Mouse (Mus musculus) frontal cortex, postnatal 36 days (tissue): Measurements from ENCODE around the gene Draxin.
A peak's percentile ranks its signal among the peaks of the same experiment; 100 is the strongest.
"Not testable (repeated sequence)": the region's sequence is repeated elsewhere in the genome, so short reads cannot be mapped to it uniquely, and the experiment has no call there.

ENCODE experiments used
- DNase-seq, 2 experiments: peaks; one replicate each; pipeline ENCODE4 v3.0.0; 2022; ENCODE audit warnings: low spot score in 2 of 2

Gene Draxin

DNA sequence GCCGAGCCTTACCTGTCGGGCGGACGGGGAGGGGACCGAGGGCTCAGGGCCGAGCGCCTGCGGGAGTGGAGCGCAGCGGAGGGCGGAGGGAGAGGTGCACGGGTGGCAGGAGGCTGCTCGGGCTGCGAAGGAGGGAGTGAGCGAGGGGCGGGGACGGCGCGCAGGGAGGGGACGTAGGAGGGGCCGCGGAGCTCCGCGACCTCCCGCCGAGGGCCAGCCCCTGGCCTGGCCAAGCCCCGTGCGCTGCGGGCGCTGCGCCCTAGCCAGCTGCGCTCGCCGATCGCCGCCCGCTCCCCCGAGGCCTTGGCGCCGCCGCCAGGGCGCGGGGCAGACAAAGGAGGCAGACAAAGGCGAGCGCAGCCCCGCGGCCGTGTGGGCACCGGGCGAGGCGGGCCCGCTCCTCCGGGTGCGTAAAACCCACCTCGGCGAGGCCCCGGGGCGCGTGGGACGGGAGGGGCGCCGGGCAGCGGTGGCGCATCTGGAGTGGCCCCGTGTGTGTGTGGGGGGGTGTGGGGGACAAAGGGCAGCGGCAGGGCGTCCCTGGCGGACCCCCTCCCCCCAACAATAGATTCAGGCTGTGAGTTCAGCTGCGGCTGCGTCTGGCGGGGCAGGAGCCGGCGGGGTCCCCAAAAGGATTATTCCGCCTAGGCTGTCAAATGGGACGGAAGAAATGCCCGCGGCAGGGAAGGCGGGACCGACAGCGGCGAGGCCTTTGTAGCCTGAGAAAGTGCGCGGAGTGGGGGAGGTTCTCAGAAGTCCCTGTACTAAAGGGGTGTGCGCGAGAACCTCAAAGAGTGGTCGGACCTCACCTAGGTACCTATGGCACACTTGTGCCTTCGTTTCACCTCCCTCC lies at the start of gene Draxin:
Draxin (minus strand) TSS at position 138 of the 853 bp plus-strand sequence.
- no peak for DNase-seq

DNA sequence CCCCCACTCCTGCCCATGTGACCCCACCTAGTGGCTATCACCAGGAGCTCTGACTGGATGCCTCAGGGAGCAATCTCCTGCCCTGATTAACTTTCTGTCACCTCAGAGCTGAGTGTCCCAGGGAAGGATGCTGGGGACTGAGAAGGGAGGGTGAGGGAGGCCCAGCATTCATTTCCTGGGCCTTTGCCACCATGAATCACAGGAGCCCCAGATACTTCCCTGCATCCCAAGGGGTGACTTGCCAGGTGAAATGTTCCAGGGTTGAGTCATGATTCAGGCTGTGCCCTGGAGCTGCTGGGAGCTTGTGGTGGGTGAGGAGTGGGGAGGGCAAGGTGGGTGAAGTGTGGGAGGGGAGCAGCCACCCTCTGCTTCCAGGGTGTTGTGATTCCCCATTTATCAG lies 47.2 kb upstream of the Draxin start:
- no peak for DNase-seq

GRCm38 (mm10) chr4:148176603-148177002 lies 46.1 kb upstream of the Draxin start:
- DNase-seq, result not testable (repeated sequence)

GRCm38 (mm10) chr4:148174495-148174862 lies 44.0 kb upstream of the Draxin start:
- DNase-seq, result no peak

DNA sequence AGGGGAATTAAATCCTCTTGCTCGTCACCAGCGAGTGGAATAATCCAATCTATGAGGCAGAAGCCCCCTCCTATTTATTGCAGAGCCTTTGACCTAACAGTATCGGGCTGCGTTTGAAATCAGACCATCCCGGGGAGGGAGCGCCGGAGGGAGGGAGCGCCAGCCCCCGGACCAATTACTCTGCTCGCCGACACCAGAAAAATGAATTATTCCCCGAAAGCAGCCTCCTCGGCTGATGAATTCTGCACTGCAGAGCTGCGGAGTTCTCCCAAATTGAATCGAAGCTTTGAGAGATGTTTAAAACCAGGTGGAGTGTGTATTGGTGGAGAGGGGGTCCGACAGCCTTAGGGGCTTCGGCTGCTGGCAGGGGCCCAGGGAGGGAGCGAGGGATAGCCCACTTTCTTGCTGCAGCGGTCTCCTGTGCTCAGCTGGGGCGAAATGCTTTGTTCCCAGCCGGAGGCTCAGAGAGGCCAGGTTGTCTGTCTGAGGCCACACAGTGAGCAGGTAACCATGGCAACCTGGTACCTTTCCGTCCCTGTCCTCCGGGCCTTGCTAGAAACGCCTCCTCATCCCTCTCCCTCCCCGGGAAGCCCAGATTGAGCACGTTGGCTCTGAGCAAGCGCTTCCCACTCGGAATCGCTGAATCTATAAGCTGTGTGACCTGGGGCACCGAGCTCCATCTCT lies 43.5 kb upstream of the Draxin start:
- peak; percentile 60 to 63 for DNase-seq

DNA sequence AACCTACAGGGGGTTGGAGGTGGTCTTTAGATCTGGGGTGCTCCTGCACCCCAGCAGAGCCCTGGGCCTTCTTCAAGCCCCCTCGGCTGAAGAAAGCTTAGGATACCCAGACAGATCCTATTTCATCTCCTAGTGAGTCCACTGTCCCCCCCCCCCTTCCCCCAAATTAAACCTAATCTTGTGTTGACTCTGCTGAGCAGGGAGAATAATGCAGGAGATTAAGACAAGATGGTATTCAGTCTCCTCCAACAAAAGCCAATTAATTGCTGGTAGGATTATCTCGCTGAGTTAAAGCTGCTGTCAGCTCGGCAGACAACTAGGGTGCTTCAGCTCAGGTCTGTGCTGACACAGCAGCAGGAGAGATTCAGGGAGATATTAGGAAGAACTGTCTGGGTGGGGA lies 40.8 kb upstream of the Draxin start:
- DNase-seq, result no peak

DNA sequence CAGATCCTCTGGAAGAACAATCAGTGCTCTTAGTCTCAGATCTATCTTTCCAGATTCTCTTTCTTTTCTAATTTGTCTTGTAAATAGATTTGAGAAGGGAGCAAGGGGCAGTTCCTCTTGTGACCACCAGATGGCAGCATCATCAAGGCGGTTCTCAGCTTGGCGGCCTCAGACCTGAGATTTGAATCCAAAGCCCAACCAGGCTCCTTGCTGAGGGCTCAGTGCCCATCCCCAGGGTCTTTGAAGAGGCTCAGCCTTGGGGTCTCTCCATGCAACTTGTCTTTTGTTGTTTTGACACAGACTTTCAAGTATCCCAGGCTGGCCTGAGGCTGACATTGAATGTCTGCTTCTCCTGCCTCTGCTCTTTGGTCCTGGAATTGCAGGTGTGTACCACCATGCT lies 40.3 kb upstream of the Draxin start:
- peak in 1 of 2 experiments; percentile 73 for DNase-seq

GRCm38 (mm10) chr4:148169586-148169985 lies 39.1 kb upstream of the Draxin start:
- DNase-seq, result no peak

GRCm38 (mm10) chr4:148168287-148168686 lies 37.8 kb upstream of the Draxin start:
- peak in 1 of 2 experiments; percentile 60 for DNase-seq

DNA sequence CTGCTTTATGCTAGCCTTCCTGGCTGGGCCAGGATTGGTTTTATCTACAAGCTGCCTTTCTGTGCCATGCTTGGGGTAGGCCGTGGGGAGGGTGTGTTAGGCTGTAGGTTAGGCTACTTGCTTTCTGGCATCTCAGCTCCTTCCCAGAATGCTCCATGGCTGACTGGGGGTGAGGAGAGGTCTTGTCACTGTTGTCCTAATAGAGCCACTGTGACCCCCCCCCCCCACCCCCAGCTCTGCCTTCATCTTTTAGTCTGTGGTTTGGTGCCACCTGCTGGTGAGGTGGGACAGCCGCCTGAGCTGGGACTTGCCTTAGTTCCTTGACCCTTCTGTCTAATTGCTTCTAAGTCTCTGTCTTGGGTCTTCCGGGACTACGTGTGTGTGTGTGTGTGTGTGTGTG lies 36.5 kb upstream of the Draxin start:
- DNase-seq, result peak in 1 of 2 experiments; percentile 60

DNA sequence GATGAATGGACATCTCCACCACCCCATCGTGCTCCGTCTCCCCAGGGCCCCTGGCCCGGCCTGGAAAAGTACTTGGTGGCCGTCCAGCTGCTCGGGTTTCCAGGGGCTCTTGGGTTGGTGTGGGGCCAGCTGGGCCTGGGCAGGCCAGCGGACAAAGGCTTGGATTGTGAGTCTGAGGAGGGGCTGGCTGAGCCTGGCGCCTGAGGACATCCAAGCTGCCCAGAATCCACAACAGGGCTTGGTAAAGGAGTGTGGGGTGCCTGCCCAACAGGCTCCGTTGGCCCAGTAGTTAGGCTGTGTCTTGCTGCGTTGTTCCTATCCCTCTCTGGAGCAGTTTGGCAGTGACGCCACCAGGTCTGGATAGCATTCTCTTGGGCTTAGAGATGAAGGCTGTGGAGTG lies 35.9 kb upstream of the Draxin start:
- DNase-seq, result peak; percentile 76 to 77

DNA sequence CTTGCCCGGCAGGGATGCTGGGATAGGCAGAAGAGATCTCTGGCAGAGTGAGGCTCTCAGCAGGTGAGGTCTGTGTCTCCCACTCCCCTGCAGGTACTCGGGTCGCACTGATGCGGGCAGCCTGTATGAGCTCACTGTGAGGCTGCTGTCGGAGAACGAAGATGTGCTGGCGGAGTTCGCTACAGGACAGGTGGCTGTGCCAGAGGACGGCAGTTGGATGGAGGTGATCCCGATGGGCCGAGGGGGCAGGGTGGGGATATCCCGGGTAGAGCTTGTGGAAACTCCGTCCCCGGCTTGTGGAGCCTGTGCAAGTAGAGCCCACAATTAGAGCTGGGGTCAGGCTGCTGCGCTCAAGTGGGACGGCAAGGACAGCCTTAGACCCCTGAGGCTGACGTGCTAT lies 35.1 kb upstream of the Draxin start:
- no peak for DNase-seq

- no peak for DNase-seq
Measured at GRCm38 (mm10) chr4:148164461-148164860, 34.0 kb upstream of the Draxin start.

DNA sequence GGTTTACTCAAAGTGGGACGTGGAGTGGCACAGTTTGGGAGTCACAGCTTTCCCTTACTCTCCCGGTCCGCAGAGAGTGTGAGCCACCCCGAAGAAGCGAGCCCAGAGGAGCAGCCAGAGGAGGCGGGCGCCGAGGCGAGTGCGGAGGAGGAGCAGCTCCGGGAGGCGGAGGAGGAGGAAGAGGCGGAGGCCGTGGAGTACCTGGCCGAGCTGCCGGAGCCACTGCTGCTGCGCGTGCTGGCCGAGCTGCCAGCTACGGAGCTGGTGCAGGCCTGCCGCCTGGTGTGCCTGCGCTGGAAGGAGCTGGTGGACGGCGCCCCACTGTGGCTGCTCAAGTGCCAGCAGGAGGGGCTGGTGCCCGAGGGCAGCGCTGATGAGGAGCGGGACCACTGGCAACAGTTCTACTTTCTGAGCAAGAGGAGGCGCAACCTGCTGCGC lies 33.5 kb upstream of the Draxin start:
- peak; percentile 72 to 83 for DNase-seq

GRCm38 (mm10) chr4:148160436-148161390 lies 30.2 kb upstream of the Draxin start, which contains the start of the genes Fbxo44 and Fbxo2:
TSS of gene Fbxo44 (minus strand) at chr4:148160482.
TSS of gene Fbxo2 (plus strand) at chr4:148160621.
- DNase-seq, result peak; percentile 60 to 72

DNA sequence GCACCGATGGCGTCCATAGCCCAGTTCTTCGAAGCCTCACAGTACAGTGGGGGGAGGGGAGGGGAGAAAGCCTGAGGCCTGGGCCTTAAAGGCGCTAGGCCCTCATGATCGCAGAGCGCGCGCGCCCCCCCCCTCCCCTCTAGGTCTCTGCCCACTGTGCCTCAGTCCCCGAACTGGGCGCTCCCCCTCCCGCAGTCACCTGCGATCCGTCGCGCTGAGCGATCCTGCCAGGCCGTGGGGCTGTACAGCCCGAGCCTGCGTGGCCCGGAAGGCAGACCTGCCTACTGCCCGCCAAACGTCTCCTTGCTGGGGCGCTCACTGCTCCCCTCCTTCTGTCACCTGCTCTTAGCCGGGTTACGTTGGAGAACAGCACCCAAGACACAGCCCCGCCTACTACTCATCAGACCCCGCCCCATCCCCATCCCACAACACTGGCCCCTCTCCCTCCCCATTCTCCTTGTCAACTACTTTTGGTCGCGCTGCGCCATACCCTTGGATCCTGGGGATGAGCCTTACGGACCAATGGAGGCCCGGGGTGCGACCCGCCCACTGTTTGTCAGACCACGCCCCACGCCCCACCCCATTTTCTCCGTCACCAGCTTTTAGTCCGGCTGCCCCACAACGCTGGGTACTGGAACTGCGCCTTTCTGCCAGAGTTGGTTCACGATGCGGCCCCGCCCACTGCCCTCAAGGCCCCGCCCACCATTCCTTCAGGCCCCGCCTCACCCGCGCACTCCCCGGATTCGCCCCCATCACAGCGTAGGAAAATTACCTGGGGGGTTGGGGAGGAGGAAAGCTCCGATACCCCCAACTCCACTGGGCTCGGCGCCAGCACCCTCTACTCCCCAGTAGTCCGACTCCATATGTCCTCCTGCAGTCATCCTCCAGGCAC lies 29.3 kb upstream of the Draxin start:
- DNase-seq, result peak; percentile 98 to 99

GRCm38 (mm10) chr4:148158436-148159348 lies 28.2 kb upstream of the Draxin start:
- peak in 1 of 2 experiments; percentile 51 for DNase-seq

GRCm38 (mm10) chr4:148154982-148155381 lies 24.5 kb upstream of the Draxin start:
- peak in 1 of 2 experiments; percentile 65 for DNase-seq

DNA sequence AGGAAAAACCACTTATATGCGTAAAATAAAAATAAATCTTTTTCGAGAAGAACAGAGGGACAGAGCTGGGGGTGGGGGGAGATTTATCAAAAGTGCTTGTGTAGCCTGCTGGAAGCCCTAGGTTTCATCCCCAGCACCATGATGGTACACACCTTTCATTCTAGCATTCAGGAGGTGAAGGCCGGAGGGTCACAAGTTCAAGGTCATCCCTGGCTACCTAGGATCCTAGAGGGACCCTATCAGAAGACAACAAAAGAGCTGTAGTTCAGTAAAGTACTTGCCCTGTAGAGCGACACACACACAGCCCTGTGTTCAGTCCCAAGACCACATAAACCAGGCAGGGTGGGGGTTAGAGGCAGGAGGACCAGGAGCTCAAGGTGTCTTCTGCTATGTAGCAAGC lies 23.5 kb upstream of the Draxin start:
- no peak for DNase-seq

DNA sequence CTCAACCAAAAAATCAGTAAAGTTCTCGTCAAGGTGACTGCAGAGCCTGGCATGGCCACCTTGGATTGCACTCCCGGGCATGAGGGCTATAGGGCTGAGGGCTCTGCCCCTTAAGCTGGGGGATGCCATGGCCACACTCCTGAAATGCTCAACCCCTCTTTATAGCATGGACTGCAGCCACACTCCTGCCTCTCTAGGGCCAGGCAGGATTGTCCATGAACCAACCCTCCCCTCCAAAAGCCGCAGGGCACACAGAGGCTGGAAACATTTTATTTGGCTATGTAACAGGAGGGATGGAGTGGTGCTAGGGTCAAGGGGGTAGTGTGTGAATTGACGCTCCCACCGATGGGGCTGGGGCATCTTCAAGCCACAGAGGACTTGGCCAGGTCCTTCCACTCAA lies 22.0 kb upstream of the Draxin start:
- DNase-seq, result no peak
